Mouse (Mus musculus): ENCODE measurements around the gene Myo18b.

Gene Myo18b

DNA sequence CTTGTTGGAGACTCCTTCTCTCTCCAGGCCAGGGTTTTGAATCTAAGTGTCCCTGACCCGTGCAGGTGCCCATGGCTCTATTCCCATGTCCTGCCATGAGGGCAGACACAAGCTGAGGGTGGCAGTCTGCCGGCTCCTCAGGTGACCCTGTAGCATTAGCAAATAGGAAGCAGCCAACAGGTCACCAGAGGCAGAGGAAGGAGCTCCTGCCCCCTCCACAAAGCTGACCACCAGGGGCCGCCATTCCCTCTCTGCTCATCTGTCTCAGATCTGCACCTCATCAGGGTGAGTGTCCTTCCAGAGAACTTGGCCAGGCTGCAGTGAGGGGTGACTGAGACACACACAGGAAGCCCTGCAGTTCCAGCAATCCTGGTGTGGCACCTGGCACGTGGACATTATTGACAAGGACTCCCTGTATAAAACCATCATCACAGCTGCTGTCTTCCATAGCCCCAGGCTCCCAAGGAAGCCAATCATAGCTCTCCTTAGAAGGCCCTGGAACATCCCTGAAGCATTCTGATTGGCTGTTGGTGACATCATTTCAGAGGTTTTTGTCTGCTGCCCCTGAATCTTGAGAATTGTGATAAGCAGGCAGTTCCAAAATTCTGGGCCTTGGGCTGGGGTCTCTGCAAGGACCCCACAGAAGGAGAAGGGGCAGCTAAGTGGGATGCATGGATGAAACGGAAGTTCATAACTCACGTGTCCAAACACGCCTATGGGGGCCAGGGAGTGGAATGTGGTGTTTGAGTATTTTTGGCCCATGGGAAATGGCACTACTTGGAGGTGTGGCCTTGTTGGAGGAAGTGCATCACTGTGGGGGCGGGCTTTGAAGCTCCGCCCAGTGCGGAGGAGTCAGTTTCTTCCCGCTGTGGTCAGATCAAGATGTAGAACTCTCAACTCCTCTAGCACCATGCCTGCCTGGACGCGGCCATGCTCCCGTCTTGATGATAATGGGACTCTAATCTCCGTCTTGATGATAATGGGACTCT, 104.1 kb downstream of the Myo18b start:
- no peak for DNase-seq

DNA sequence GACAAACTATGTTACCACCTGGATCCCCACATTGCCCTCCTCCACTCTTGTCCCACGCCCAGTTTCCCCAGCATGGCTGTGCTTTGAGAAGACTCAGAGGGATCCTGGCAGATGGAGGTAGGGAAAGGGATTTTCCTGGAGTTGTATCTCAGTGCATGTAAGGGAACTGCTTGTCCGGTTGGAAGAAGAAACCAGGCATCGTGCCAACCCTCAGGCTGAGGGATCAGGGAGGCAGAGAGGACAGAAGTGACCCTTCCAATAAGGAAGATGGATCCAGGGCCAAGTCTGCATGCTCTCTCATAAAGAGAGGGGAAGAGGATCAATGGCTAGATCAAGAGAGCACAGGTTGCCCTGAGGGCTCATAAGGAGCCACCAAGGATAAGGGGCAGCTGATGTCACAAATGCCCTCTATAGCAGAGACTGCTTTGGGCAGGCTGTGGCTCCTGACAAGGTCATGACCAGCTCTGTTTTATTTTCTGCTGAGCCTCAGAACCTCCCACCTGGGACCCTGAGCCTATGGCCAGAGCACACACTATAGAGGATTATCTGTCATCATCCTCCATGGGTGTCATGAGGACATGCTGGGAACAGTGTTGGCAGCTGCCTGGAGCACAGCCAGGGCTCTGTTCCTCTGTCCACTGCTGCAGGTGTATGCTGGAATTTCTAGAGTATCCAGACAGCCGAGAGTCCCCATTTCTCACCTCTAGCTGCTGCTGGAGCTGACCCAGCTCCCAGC, 105.6 kb downstream of the Myo18b start:
- no peak for DNase-seq

DNA sequence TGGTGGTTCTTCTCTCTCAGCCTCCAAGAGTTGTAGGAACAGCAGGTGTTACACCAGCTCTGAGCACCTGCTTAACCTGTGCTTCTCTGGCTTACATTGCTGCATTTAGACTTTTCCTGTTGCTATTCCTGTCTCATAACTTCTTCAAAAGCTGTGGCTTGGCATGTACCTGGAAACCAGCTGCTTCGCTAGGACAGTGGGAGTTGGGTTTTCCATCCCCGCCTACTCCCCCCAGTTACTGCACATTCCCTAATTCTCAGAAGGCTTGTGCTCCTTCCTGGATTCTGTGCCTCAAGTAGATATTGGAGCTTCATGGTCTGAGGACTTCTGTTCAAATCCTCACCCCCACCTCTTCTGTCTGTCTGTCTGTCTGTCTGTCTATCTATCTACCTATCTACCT, 107.7 kb downstream of the Myo18b start:
- DNase-seq, result no peak

- DNase-seq, result no peak
Measured at GRCm38 (mm10) chr5:112786788-112787187, 109.4 kb downstream of the Myo18b start.

GRCm38 (mm10) chr5:112786031-112786430, 110.1 kb downstream of the Myo18b start:
- no peak for DNase-seq

GRCm38 (mm10) chr5:112781719-112782118, 114.4 kb downstream of the Myo18b start:
- DNase-seq, result no peak

GRCm38 (mm10) chr5:112781231-112781630, 114.9 kb downstream of the Myo18b start:
- no peak for DNase-seq

- peak; percentile 64 for DNase-seq
Measured at GRCm38 (mm10) chr5:112780383-112780782, 115.8 kb downstream of the Myo18b start.

GRCm38 (mm10) chr5:112776781-112777405, 119.3 kb downstream of the Myo18b start:
- peak; percentile 15 for DNase-seq

DNA sequence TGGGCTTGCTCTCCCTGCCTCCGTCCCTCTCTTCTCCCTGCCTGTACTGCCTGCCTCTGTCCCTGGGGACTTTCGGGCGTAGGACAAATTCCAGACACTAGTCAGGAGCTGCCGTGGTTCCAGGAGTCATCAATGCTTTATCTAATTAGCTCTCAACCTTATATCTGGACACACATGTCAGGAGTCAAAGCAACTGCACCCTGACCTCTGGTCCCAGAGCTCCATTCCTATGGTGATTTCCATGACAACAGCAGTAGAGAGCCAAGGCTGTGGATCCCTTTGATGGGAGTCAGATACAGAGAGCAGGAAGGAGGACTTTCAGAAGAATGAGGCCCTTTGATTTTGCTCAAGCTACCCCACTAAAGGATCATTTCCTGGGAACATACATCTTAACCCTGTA, 122.7 kb downstream of the Myo18b start:
- DNase-seq, result no peak

GRCm38 (mm10) chr5:112771376-112771901, 124.7 kb downstream of the Myo18b start:
- no peak for DNase-seq

- DNase-seq, result no peak
Measured at GRCm38 (mm10) chr5:112769721-112770119, 126.4 kb downstream of the Myo18b start.

GRCm38 (mm10) chr5:112769020-112769720, 127.0 kb downstream of the Myo18b start:
- DNase-seq, result no peak

DNA sequence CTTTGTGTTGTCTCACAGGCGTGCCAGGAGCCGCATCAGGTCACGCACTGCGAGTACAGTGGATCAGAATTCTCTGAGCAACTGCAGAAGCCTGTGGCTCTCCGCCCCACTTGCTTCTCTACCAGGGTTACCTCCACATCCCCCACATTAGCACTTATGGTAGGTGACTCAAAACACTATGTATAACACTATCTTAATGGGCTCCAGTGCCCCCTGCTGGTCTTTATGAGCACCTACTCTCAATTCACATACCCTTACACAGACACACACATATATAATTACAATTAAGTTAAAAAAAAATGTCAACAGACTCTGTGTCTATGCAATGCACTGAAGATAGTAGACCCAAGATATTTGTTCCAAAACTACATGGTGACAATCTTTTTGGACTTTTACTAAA, 127.6 kb downstream of the Myo18b start:
- DNase-seq, result no peak

DNA sequence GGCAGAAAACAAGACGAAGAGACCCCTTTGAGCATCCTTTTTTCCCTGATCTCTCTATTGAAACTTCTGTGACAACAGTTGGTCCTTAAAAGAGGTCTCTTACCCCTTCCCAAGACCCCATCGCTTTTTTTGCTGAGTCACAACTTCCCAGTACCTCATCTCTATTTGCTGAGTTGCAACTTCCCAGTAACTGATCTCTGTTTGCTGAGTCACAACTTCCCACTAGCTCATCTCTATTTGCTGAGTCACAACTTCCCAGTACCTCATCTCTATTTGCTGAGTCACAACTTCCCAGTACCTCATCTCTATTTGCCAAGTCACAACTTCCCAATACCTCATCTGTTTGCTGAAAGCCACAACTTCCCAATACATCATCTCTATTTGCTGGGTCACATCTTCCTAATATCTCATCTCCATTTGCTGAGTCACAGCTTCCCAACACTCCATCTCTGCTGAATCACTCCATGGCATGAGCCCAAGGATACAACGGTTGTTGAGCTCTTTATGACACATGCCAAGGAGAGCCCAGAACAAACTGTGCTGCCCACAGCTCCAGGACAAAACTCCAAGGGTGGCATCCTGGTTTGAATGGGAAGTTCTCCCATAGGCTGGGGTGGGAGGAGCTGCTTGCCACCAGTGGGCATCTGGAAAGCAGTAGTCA, 134.6 kb downstream of the Myo18b start:
- DNase-seq, result no peak

- no peak for DNase-seq
Measured at GRCm38 (mm10) chr5:112755581-112755980, 140.6 kb downstream of the Myo18b start.

- DNase-seq, result no peak
Measured at GRCm38 (mm10) chr5:112749634-112750033, 146.5 kb downstream of the Myo18b start.

GRCm38 (mm10) chr5:112748001-112748719, 148.0 kb downstream of the Myo18b start:
- no peak for DNase-seq

DNA sequence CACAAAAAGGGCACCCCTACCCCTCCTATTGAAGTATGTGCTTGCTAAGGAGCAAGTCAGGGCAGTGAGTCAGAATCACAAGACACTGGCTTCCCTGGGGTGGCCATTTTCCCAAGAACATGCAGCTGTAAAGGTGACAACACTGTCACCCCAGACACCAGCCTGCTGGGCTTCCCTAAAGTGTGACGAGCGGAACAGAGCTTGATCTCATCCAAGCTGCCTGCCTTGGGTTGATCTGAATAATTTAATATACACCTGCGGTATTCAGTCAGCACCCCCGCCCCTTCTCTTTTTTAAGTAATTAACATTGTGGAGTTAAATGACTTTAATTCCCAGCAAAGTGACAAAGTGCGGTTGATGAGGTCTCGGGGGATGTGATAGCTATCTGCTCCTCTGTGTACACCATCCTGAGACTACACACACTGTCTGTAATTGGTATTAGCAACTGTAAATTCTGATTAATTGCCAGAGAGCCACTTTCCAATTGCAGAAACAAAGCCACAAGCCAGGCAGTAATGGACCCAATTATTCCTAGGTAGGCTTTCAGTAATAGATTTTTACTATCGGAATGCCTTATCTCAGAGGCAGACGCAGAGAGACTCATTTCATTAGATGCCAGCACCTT, 148.7 kb downstream of the Myo18b start:
- DNase-seq, result no peak

GRCm38 (mm10) chr5:112745176-112745575, 151.0 kb downstream of the Myo18b start:
- DNase-seq, result no peak

GRCm38 (mm10) chr5:112744571-112744970, 151.6 kb downstream of the Myo18b start:
- no peak for DNase-seq
